ENCODE assay signal across 19 mouse cellular contexts in genomic region chr1:148720980-148721379, GRCm38 (mm10).
"Had no signal": no experiment of that assay in that cellular context is flagged by ENCODE, and none has a peak within 500 bp of the region (broad histone marks: within the 10 kb centered on the region; RNA-seq: fewer than 3 reads in every experiment).

No protein-coding gene starts in this region.

- H3K4me2 ChIP-seq: lung, embryonic 15.5 days; midbrain, embryonic 11.5 days; midbrain, embryonic 13.5 days; midbrain, embryonic 15.5 days; neural tube, embryonic 12.5 days had no signal

- DNase-seq: lung, adult 2 months; lung, postnatal 14 days; lung, postnatal 36 days; retina, postnatal 1 day; right cerebral cortex, adult 18-20 months; right cerebral cortex, postnatal 25 days; right cerebral cortex, postnatal 4 days; spleen, adult 18-20 months; thymus, adult 18-20 months; thymus, postnatal 14 days; thymus, postnatal 36 days had no signal

- H3K27ac ChIP-seq: lung, embryonic 15.5 days; macrophage; midbrain, embryonic 13.5 days; midbrain, embryonic 15.5 days; neural tube, embryonic 12.5 days had no signal

- H3K4me1 ChIP-seq: lung, embryonic 15.5 days; megakaryocyte, embryonic 14.5 days; neural tube, embryonic 12.5 days had no signal

- H3K9ac ChIP-seq: lung, embryonic 15.5 days; midbrain, embryonic 13.5 days; midbrain, embryonic 15.5 days; neural tube, embryonic 12.5 days had no signal

- ATAC-seq: lung, postnatal 0 days; midbrain, embryonic 13.5 days had no signal

- H3K36me3 ChIP-seq: lung, embryonic 15.5 days; midbrain, embryonic 13.5 days; midbrain, embryonic 15.5 days; neural tube, embryonic 12.5 days had no signal

- H3K4me3 ChIP-seq: lung, embryonic 15.5 days; megakaryocyte, embryonic 14.5 days; midbrain, embryonic 13.5 days; midbrain, embryonic 15.5 days; neural tube, embryonic 12.5 days had no signal

- H3K9me3 ChIP-seq: lung, embryonic 15.5 days; midbrain, embryonic 13.5 days; midbrain, embryonic 15.5 days; neural tube, embryonic 12.5 days had no signal

- H3K27me3 ChIP-seq: lung, embryonic 15.5 days; megakaryocyte, embryonic 14.5 days; midbrain, embryonic 13.5 days; midbrain, embryonic 15.5 days; neural tube, embryonic 12.5 days had no signal
